Mouse (Mus musculus): ENCODE results near the gene Crybb2. TPM values are rescaled to one million over a fixed set of nuclear protein-coding genes. Genes with fewer than 3 reads are reported as not detected.

Gene Crybb2
- polyA plus RNA-seq, 1 experiment from 2014 or later = not detected

GRCm38 (mm10) chr5:113087465-113087864 lies 17.5 kb upstream of the Crybb2 start:
- Histone ChIP-seq H3K4me2 (no peak overlapping the region), H3K36me3 (no peaks in the 10 kb centered on the region), H3K9ac (no peak overlapping the region), H3K27me3 (no peaks in the 10 kb centered on the region), H3K9me3 (no peaks in the 10 kb centered on the region), H3K4me1 (replicated peaks) (peaks cover 9% of the 10 kb centered on the region), H3K4me3 (no peak overlapping the region), H3K27ac (no peak overlapping the region)
- ATAC-seq (ENCODE audit: low FRiP score) = no peak
- WGBS = 90% methylated on average over 2 of the region's 2 CpGs

GRCm38 (mm10) chr5:113086990-113087389 lies 17.1 kb upstream of the Crybb2 start:
- no peak for ATAC-seq (ENCODE audit: low FRiP score)
- Histone ChIP-seq H3K4me2 (no peak overlapping the region), H3K4me3 (no peak overlapping the region), H3K27me3 (no peaks in the 10 kb centered on the region), H3K36me3 (no peaks in the 10 kb centered on the region), H3K4me1 (replicated peaks) (peaks cover 9% of the 10 kb centered on the region), H3K9me3 (no peaks in the 10 kb centered on the region), H3K9ac (no peak overlapping the region), H3K27ac (peak overlapping the region; percentile 55)
- WGBS = 50% methylated on average over 4 of the region's 4 CpGs

GRCm38 (mm10) chr5:113086439-113086838 lies 16.5 kb upstream of the Crybb2 start:
- 69% methylated on average over 12 of the region's 12 CpGs for WGBS

GRCm38 (mm10) chr5:113085931-113086330 lies 16.0 kb upstream of the Crybb2 start:
- Histone ChIP-seq H3K4me2 (no peak overlapping the region), H3K27me3 (no peaks in the 10 kb centered on the region), H3K4me1 (replicated peaks) (peaks cover 9% of the 10 kb centered on the region), H3K4me3 (no peak overlapping the region), H3K27ac (peak overlapping the region; percentile 30; the same call in 1 of the 2 replicates), H3K9me3 (no peaks in the 10 kb centered on the region), H3K9ac (no peak overlapping the region), H3K36me3 (no peaks in the 10 kb centered on the region)
- no peak for ATAC-seq (ENCODE audit: low FRiP score)
- WGBS = 55% methylated on average over 2 of the region's 2 CpGs

More at GRCm38 (mm10) chr5:113086439-113086838, 16.5 kb upstream of the Crybb2 start:
- Histone ChIP-seq H3K27ac (peak overlapping the region; percentile 55; the same call in 1 of the 2 replicates), H3K9me3 (no peaks in the 10 kb centered on the region), H3K9ac (no peak overlapping the region), H3K27me3 (no peaks in the 10 kb centered on the region), H3K36me3 (no peaks in the 10 kb centered on the region), H3K4me1 (replicated peaks) (peaks cover 9% of the 10 kb centered on the region), H3K4me2 (no peak overlapping the region), H3K4me3 (no peak overlapping the region)
- no peak for ATAC-seq (ENCODE audit: low FRiP score)

- Histone ChIP-seq H3K9me3 (no peaks in the 10 kb centered on the region), H3K4me2 (no peak overlapping the region), H3K36me3 (no peaks in the 10 kb centered on the region), H3K27me3 (no peaks in the 10 kb centered on the region), H3K4me3 (no peak overlapping the region), H3K9ac (no peak overlapping the region), H3K27ac (no peak overlapping the region), H3K4me1 (replicated peaks) (peaks cover 14% of the 10 kb centered on the region)
- WGBS = 81% methylated on average over 2 of the region's 2 CpGs
- no peak for ATAC-seq (ENCODE audit: low FRiP score)
Observed at GRCm38 (mm10) chr5:113084309-113084708, 14.4 kb upstream of the Crybb2 start.

GRCm38 (mm10) chr5:113082356-113083168 lies 12.6 kb upstream of the Crybb2 start:
- WGBS = 74% methylated on average over 19 of the region's 19 CpGs
- no peak overlapping the region for H3K4me3 ChIP-seq
- ATAC-seq (ENCODE audit: low FRiP score) = no peak

GRCm38 (mm10) chr5:113081439-113081838 lies 11.5 kb upstream of the Crybb2 start, which contains the start of gene Crybb3:
TSS of gene Crybb3 (minus strand) at chr5:113081584.
- WGBS = 87% methylated on average over 8 of the region's 8 CpGs
- Histone ChIP-seq H3K4me2 (no peak within 1 kb of the TSS), H3K36me3 (no peaks in the 10 kb centered on the region), H3K9ac (peak within 1 kb of the TSS; percentile 35; the same call in 1 of the 2 replicates), H3K4me3 (no peak within 1 kb of the TSS), H3K27me3 (0 out of 2 replicates have a peak, but pooled peaks cover 3% of the 10 kb centered on the region), H3K27ac (no peak within 1 kb of the TSS), H3K4me1 (replicated peaks) (peaks cover 9% of the 10 kb centered on the region), H3K9me3 (no peaks in the 10 kb centered on the region)
- ATAC-seq (ENCODE audit: low FRiP score) = no peak

More at GRCm38 (mm10) chr5:113082356-113083168, 12.6 kb upstream of the Crybb2 start:
- Histone ChIP-seq H3K9me3 (no peaks in the 10 kb centered on the region), H3K36me3 (no peaks in the 10 kb centered on the region), H3K27me3 (0 out of 2 replicates have a peak, but pooled peaks cover 1% of the 10 kb centered on the region), H3K9ac (no peak overlapping the region), H3K4me1 (replicated peaks) (peaks cover 14% of the 10 kb centered on the region), H3K4me2 (no peak overlapping the region), H3K27ac (no peak overlapping the region)

- H3K27me3 ChIP-seq = 0 out of 2 replicates have a peak, but pooled peaks cover 3% of the 10 kb centered on the region
- no peaks in the 10 kb centered on the region for H3K9me3 ChIP-seq
Observed at GRCm38 (mm10) chr5:113081020-113081419, 11.1 kb upstream of the Crybb2 start.

GRCm38 (mm10) chr5:113079783-113080182 lies 9.9 kb upstream of the Crybb2 start:
- H3K4me3 ChIP-seq = no peak overlapping the region
- no peak for ATAC-seq (ENCODE audit: low FRiP score)

More at GRCm38 (mm10) chr5:113081020-113081419, 11.1 kb upstream of the Crybb2 start:
- no peak overlapping the region for H3K4me3 ChIP-seq
- no peak for ATAC-seq (ENCODE audit: low FRiP score)
- H3K4me2 ChIP-seq = no peak overlapping the region
- WGBS = 88% methylated on average over 9 of the region's 9 CpGs
- peaks cover 5% of the 10 kb centered on the region for H3K4me1 ChIP-seq (replicated peaks)
- no peak overlapping the region for H3K27ac ChIP-seq
- no peak overlapping the region for H3K9ac ChIP-seq
- no peaks in the 10 kb centered on the region for H3K36me3 ChIP-seq

GRCm38 (mm10) chr5:113078686-113079085 lies 8.8 kb upstream of the Crybb2 start:
- Histone ChIP-seq H3K4me2 (no peak overlapping the region), H3K9ac (no peak overlapping the region), H3K4me3 (no peak overlapping the region), H3K27ac (no peak overlapping the region), H3K9me3 (no peaks in the 10 kb centered on the region), H3K27me3 (0 out of 2 replicates have a peak, but pooled peaks cover 3% of the 10 kb centered on the region), H3K36me3 (no peaks in the 10 kb centered on the region), H3K4me1 (replicated peaks) (peaks cover 4% of the 10 kb centered on the region)
- no peak for ATAC-seq (ENCODE audit: low FRiP score)
- WGBS = 68% methylated on average over 5 of the region's 5 CpGs

More at GRCm38 (mm10) chr5:113079783-113080182, 9.9 kb upstream of the Crybb2 start:
- Histone ChIP-seq H3K27me3 (0 out of 2 replicates have a peak, but pooled peaks cover 3% of the 10 kb centered on the region), H3K4me2 (peak overlapping the region; percentile 19; the same call in 1 of the 2 replicates), H3K4me1 (replicated peaks) (peaks cover 4% of the 10 kb centered on the region), H3K9ac (no peak overlapping the region), H3K9me3 (no peaks in the 10 kb centered on the region), H3K27ac (no peak overlapping the region), H3K36me3 (no peaks in the 10 kb centered on the region)
- 22% methylated on average over 21 of the region's 21 CpGs for WGBS

GRCm38 (mm10) chr5:113054308-113054707 lies 15.6 kb downstream of the Crybb2 start:
- Histone ChIP-seq H3K9ac (no peak overlapping the region), H3K27ac (no peak overlapping the region), H3K4me1 (replicated peaks) (peaks cover 10% of the 10 kb centered on the region; the same call in 1 of the 2 replicates), H3K9me3 (no peaks in the 10 kb centered on the region), H3K4me2 (no peak overlapping the region), H3K4me3 (no peak overlapping the region), H3K36me3 (no peaks in the 10 kb centered on the region), H3K27me3 (peaks cover 19% of the 10 kb centered on the region)
- ATAC-seq (ENCODE audit: low FRiP score) = peak; percentile 49; the same call in 1 of the 2 replicates
- 5% methylated on average over 16 of the region's 16 CpGs for WGBS

GRCm38 (mm10) chr5:113050581-113051185 lies 19.2 kb downstream of the Crybb2 start:
- H3K4me3 ChIP-seq = no peak overlapping the region
- H3K9me3 ChIP-seq = no peaks in the 10 kb centered on the region
- no peak overlapping the region for H3K4me2 ChIP-seq
- H3K4me1 ChIP-seq (replicated peaks) = peaks cover 10% of the 10 kb centered on the region; the same call in 1 of the 2 replicates
- H3K27ac ChIP-seq = peak overlapping the region; percentile 24; the same call in 1 of the 2 replicates
- H3K27me3 ChIP-seq = peaks cover 16% of the 10 kb centered on the region
- H3K9ac ChIP-seq = no peak overlapping the region
- no peak for ATAC-seq (ENCODE audit: low FRiP score)
- 69% methylated on average over 7 of the region's 7 CpGs for WGBS
- no peaks in the 10 kb centered on the region for H3K36me3 ChIP-seq
